Mouse (Mus musculus) erythroblast, embryonic 14.5 days (primary cell): ENCODE data around the gene Gucy1a1. TPM values are rescaled to one million over a fixed set of nuclear protein-coding genes. Genes with fewer than 3 reads are reported as not detected.

Experiments used
- H3K27me3 ChIP-seq: 2 replicates; pipeline ENCODE4 v1.6.1; 2012; ENCODE audit warnings: inconsistent platforms; ENCODE audit not compliant: control insufficient read depth
- H3K36me3 ChIP-seq: 2 replicates; pipeline ENCODE4 v1.6.1; 2012; ENCODE audit warnings: mild to moderate bottlenecking, inconsistent platforms; ENCODE audit not compliant: control insufficient read depth
- H3K4me1 ChIP-seq: 2 replicates; pipeline ENCODE4 v1.6.1; 2012; ENCODE audit warnings: inconsistent platforms; ENCODE audit not compliant: control insufficient read depth
- H3K4me3 ChIP-seq: replicated peaks from 2 replicates; pipeline ENCODE3; 2012; ENCODE audit warnings: moderate library complexity, mild to moderate bottlenecking, inconsistent platforms
- H3K9me3 ChIP-seq: 2 replicates; pipeline ENCODE4 v1.6.1; 2012; ENCODE audit warnings: low read length, inconsistent platforms, mixed read lengths; ENCODE audit not compliant: control insufficient read depth
- GATA1 ChIP-seq: IDR thresholded peaks from 2 replicates; pipeline ENCODE4 v1.6.1; 2012; ENCODE audit warnings: low read length, inconsistent platforms, mixed read lengths
- TAL1 ChIP-seq: IDR thresholded peaks from 3 replicates; pipeline ENCODE4 v1.6.1; 2012; ENCODE audit warnings: low read length, inconsistent platforms, mixed read lengths
- polyA plus RNA-seq: library from polyadenylated mRNA; stranded (reverse); fragments of >175 nt; gene quantifications from 2 replicates; pipeline ENCODE4 v1.2.3, GENCODE M21; 2012

Gene Gucy1a1
- polyA plus RNA-seq, 1 experiment = not detected

GRCm38 (mm10) chr3:82108951-82109350, 36.6 kb downstream of the Gucy1a1 start:
- H3K36me3 ChIP-seq = no peaks in the 10 kb centered on the region
- H3K9me3 ChIP-seq = no peaks in the 10 kb centered on the region
- TF ChIP-seq TAL1 (no peak), GATA1 (no peak)
- H3K27me3 ChIP-seq = no peaks in the 10 kb centered on the region
- no peaks in the 10 kb centered on the region for H3K4me1 ChIP-seq
- H3K4me3 ChIP-seq = no peak overlapping the region

- Histone ChIP-seq H3K4me1 (no peaks in the 10 kb centered on the region), H3K9me3 (no peaks in the 10 kb centered on the region), H3K27me3 (no peaks in the 10 kb centered on the region), H3K4me3 (no peak overlapping the region), H3K36me3 (no peaks in the 10 kb centered on the region)
- TF ChIP-seq TAL1 (no peak), GATA1 (no peak)
Measured at GRCm38 (mm10) chr3:82104229-82104628, 41.4 kb downstream of the Gucy1a1 start.

DNA sequence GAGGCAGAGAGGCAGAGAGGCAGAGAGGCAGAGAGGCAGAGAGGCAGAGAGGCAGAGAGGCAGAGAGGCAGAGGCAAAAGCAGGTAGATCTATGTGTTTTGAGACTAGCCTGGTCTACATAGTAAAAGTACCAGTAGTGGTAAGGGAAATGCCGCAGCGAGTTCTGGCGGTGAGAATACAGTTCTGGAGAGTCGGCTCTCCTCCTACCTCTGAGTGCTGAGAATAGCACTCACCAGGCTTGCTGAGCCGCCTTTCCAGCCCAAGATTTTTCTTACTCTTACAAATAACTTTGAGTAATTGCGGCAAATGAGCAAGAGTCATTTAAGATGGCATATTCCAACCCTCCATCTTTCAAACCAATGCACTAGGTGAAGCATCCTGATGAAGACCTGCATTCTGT, 46.5 kb downstream of the Gucy1a1 start:
- Histone ChIP-seq H3K9me3 (no peaks in the 10 kb centered on the region), H3K36me3 (no peaks in the 10 kb centered on the region), H3K4me3 (no peak overlapping the region), H3K27me3 (no peaks in the 10 kb centered on the region), H3K4me1 (no peaks in the 10 kb centered on the region)
- TF ChIP-seq TAL1 = no peak
- TF ChIP-seq GATA1 = no peak

DNA sequence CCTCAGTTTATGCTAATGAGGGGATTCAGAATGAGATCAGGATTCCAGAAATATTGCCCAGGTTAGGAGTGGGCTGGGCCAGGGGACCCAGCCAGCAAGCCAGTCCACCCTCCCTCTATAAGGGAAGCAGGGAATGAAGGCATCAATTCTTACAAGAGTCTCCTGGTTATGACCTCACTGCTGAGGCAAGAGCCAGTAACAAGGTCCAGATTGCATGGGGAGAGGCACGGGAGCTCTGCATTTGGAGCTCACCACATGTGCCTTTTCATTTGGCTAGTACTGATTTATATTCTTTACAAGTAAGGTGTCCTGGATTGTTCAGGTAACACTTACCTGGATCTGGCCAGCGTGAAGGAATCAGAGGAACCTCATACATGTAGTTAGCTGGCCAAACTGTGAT, 48.8 kb downstream of the Gucy1a1 start:
- Histone ChIP-seq H3K9me3 (no peaks in the 10 kb centered on the region), H3K36me3 (no peaks in the 10 kb centered on the region), H3K4me1 (no peaks in the 10 kb centered on the region), H3K27me3 (no peaks in the 10 kb centered on the region), H3K4me3 (no peak overlapping the region)
- TF ChIP-seq TAL1 (no peak), GATA1 (no peak)

DNA sequence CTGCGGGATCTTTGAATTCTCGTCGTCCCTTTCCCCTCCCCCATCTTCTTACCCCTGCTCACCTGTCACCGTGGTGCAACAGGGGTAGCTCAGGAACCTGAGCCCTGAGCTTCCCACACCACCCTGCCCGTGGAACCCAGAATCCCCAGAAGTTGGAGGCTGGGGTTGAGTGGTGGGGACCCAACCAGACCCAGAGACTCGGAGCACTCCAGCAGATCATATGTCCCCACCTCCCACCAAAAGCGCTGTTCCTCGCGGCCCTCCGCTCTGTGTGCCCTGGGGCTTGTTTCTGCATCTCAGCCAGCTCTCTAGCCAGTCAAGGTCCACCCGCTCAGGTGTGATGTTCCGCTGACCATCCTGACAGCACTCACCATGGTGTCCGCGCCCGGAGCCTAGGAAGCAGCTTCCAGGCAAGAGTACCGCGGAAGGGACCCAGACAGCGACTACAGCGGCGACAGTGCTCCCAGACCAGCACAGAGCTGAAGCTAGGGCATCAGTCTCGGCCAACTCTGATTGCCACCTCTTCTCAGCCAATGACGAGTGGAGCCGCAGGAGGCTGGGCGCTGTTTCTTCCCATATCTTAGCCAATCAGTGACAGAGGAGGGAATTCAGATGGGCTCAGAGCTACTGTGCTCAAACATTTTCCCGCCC, 71.3 kb downstream of the Gucy1a1 start, which contains the start of gene Gucy1b1:
Gene Gucy1b1 (minus strand): TSS at position 489 of the 651 bp plus-strand sequence.
- H3K4me1 ChIP-seq = no peaks in the 10 kb centered on the region
- no peaks in the 10 kb centered on the region for H3K36me3 ChIP-seq
- peak within 1 kb of the TSS; percentile 28 for H3K4me3 ChIP-seq
- peaks cover 21% of the 10 kb centered on the region for H3K27me3 ChIP-seq
- H3K9me3 ChIP-seq = no peaks in the 10 kb centered on the region; the same call in 1 of the 2 replicates
- TF ChIP-seq GATA1 (no peak), TAL1 (no peak)

DNA sequence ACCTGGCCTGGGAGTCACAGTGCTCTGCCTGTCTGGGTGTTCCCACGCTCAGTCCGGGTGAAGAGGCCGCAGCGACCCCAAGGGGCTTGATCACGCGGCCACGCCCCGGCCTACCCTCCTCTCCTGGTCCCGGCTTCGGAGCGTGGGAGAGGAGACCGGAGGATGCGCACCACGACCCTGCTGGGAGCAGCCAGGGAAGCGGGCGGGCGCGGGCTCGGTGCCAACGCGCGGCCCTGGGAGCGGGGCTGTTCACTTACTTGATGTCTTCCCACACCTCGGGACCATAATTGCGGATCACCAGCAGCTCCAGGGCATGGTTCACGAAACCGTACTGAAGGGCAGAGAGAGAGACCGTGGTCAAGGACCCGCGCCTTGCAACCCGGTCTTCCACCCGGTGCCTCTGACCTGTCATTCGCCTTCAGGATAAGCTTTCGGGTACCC, 71.8 kb downstream of the Gucy1a1 start:
- Histone ChIP-seq H3K9me3 (no peaks in the 10 kb centered on the region; the same call in 1 of the 2 replicates), H3K4me1 (no peaks in the 10 kb centered on the region), H3K36me3 (no peaks in the 10 kb centered on the region), H3K27me3 (peaks cover 21% of the 10 kb centered on the region), H3K4me3 (no peak overlapping the region)
- no peak for TF ChIP-seq TAL1
- no peak for TF ChIP-seq GATA1

DNA sequence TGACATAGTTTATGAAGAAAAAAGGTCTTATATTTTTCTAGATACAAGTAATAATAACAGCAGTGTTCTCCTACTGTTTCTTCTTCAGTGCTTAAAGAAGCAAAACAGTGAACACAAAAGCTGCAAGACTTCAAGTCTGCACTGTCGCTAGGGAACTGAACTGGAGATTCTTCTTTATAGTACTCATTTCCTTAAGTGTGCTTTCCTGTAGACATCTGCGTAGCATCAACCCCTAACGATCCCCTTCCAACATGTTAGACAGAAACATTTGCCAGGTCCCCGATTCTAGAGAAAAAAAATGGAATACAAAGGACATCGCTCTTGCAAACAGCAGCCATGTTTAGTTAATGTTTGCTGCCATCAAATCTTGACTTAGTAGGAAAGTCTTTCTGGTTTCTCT, 77.8 kb downstream of the Gucy1a1 start:
- Histone ChIP-seq H3K9me3 (no peaks in the 10 kb centered on the region), H3K4me1 (no peaks in the 10 kb centered on the region), H3K4me3 (no peak overlapping the region), H3K36me3 (no peaks in the 10 kb centered on the region), H3K27me3 (peaks cover under 1% of the 10 kb centered on the region)
- TF ChIP-seq GATA1 (no peak), TAL1 (no peak)

GRCm38 (mm10) chr3:82061402-82062180, 84.0 kb downstream of the Gucy1a1 start:
- no peaks in the 10 kb centered on the region for H3K4me1 ChIP-seq
- no peak for TF ChIP-seq TAL1
- no peak for TF ChIP-seq GATA1
- H3K36me3 ChIP-seq = no peaks in the 10 kb centered on the region
- no peaks in the 10 kb centered on the region for H3K9me3 ChIP-seq
- no peak overlapping the region for H3K4me3 ChIP-seq
- no peaks in the 10 kb centered on the region for H3K27me3 ChIP-seq

DNA sequence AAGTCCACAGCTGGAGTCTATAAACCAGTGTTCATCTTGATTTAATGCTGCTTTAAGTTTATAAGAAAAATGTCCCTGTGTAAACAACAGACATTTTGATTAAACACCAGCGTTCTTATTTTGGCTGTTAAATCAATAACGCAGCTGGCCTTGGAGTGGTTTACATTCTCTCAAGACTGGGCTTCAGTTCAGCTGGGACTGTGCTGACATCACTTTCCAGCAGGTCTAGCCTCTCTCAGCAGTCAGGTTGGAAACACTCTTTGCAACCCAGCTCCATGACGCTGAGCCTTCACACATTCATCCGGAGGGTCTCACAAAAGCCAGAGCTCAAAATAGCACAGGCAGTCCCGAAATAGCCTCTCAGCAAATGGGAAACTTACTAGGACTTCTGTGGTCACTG, 88.4 kb downstream of the Gucy1a1 start:
- Histone ChIP-seq H3K4me1 (no peaks in the 10 kb centered on the region), H3K9me3 (no peaks in the 10 kb centered on the region), H3K4me3 (no peak overlapping the region), H3K36me3 (no peaks in the 10 kb centered on the region), H3K27me3 (no peaks in the 10 kb centered on the region)
- no peak for TF ChIP-seq GATA1
- TF ChIP-seq TAL1 = no peak
